Mouse (Mus musculus) CH12.LX (cell line): ENCODE measurements at regions not wholly inside any gene's neighbourhood (a gene's known extent, or its start where the extent isn't known, plus 50 kb on each side); places are given as distances from the start of the nearest gene placed in this dataset.

Experiments used
- DNase-seq: peaks from one replicate; pipeline ENCODE4 v3.0.0-alpha.2; 2013; ENCODE audit errors: extremely low read depth
- H3K27ac ChIP-seq: 2 replicates; pipeline ENCODE4 v1.5.1; 2012; ENCODE audit warnings: low read depth, mild to moderate bottlenecking, control low read depth, moderate library complexity; ENCODE audit not compliant: insufficient read depth
- H3K27me3 ChIP-seq: replicated peaks from 2 replicates; pipeline ENCODE3; 2012; ENCODE audit warnings: inconsistent platforms
- H3K36me3 ChIP-seq, 2 experiments: replicated peaks in 1 of 2; 2 replicates each; pipeline versions ENCODE3 to v1.6.1; 2012; ENCODE audit warnings: inconsistent platforms in 1 of 2, low read length in 1 of 2, mild to moderate bottlenecking in 1 of 2, mixed read lengths in 1 of 2, moderate library complexity in 1 of 2; ENCODE audit not compliant: control insufficient read depth in 1 of 2, insufficient read depth in 1 of 2
- H3K4me1 ChIP-seq, 2 experiments: 2 replicates each; pipeline ENCODE4 v1.6.1; 2012; ENCODE audit warnings: inconsistent platforms in 1 of 2, moderate library complexity in 1 of 2; ENCODE audit not compliant: insufficient read depth in 2 of 2, control insufficient read depth in 1 of 2
- H3K4me2 ChIP-seq: 2 replicates; pipeline ENCODE4 v1.6.1; 2012; ENCODE audit warnings: low read depth, mild to moderate bottlenecking, control low read depth; ENCODE audit not compliant: poor library complexity, insufficient read depth, severe bottlenecking
- H3K4me3 ChIP-seq, 3 experiments: fragments of 150-350 bp in 1 of 3; sonication (generic) in 1 of 3; replicated peaks in 1 of 3; 2 replicates each; pipeline versions ENCODE3 to v1.5.1; 2011 to 2012; ENCODE audit warnings: low read depth in 2 of 3, low read length in 2 of 3, mild to moderate bottlenecking in 2 of 3, moderate library complexity in 2 of 3, control low read depth in 1 of 3, improper control_type of control experiment in 1 of 3, inconsistent platforms in 1 of 3, mixed read lengths in 1 of 3; ENCODE audit not compliant: poor library complexity in 1 of 3
- H3K79me2 ChIP-seq: replicated peaks from 2 replicates; pipeline ENCODE4 v1.6.1; 2012; ENCODE audit warnings: mild to moderate bottlenecking, moderate library complexity; ENCODE audit not compliant: control insufficient read depth, poor library complexity, insufficient read depth, severe bottlenecking; ENCODE audit errors: extremely low read depth
- H3K9ac ChIP-seq: 2 replicates; pipeline ENCODE4 v1.6.1; 2012; ENCODE audit warnings: low read depth, mild to moderate bottlenecking, control low read depth, moderate library complexity; ENCODE audit not compliant: insufficient read depth
- H3K9me3 ChIP-seq: replicated peaks from 2 replicates; pipeline ENCODE3; 2012; ENCODE audit warnings: low read length, inconsistent platforms, mixed read lengths
- BHLHE40 ChIP-seq: IDR thresholded peaks from 2 replicates; pipeline ENCODE4 v1.6.1; 2011; ENCODE audit warnings: mild to moderate bottlenecking, low read depth, low read length, improper control_type of control experiment
- HCFC1 ChIP-seq: IDR thresholded peaks from 2 replicates; pipeline ENCODE4 v1.6.1; 2012; ENCODE audit warnings: low read depth, mild to moderate bottlenecking, inconsistent platforms, low read length, improper control_type of control experiment
- JUN ChIP-seq: IDR thresholded peaks from 2 replicates; pipeline ENCODE4 v1.6.1; 2011; ENCODE audit warnings: low read depth, mild to moderate bottlenecking, low read length, improper control_type of control experiment, moderate library complexity; ENCODE audit not compliant: insufficient read depth
- KAT2A ChIP-seq: IDR thresholded peaks from 2 replicates; pipeline ENCODE4 v1.6.1; 2012; ENCODE audit warnings: low read length, improper control_type of control experiment, inconsistent platforms; ENCODE audit not compliant: insufficient replicate concordance
- MAFK ChIP-seq: IDR thresholded peaks from 2 replicates; pipeline ENCODE4 v1.6.1; 2011; ENCODE audit warnings: low read length, improper control_type of control experiment; ENCODE audit not compliant: insufficient replicate concordance
- MEF2A ChIP-seq: IDR thresholded peaks from 2 replicates; pipeline ENCODE4 v1.6.1; 2014; ENCODE audit warnings: low read depth, mild to moderate bottlenecking, inconsistent platforms, low read length, improper control_type of control experiment, borderline replicate concordance
- MXI1 ChIP-seq: IDR thresholded peaks from 2 replicates; pipeline ENCODE4 v1.6.1; 2011; ENCODE audit warnings: mild to moderate bottlenecking, low read depth, low read length, improper control_type of control experiment
- MYC ChIP-seq: IDR thresholded peaks from 2 replicates; pipeline ENCODE4 v1.6.1; 2011; ENCODE audit warnings: low read depth, mild to moderate bottlenecking, improper control_type of control experiment, low read length
- PAX5 ChIP-seq: IDR thresholded peaks from 2 replicates; pipeline ENCODE4 v1.6.1; 2012; ENCODE audit warnings: low read length, inconsistent platforms, mixed read lengths
- SIN3A ChIP-seq: IDR thresholded peaks from 2 replicates; pipeline ENCODE4 v1.6.1; 2012; ENCODE audit warnings: low read length, improper control_type of control experiment, inconsistent platforms
- TBP ChIP-seq: conservative IDR thresholded peaks from 2 replicates; pipeline ENCODE4 v1.6.1; 2011; ENCODE audit warnings: low read depth, low read length, improper control_type of control experiment
- TCF12 ChIP-seq: IDR thresholded peaks from 2 replicates; pipeline ENCODE4 v1.6.1; 2014; ENCODE audit warnings: low read depth, mild to moderate bottlenecking, inconsistent platforms, low read length, improper control_type of control experiment
- UBTF ChIP-seq: IDR thresholded peaks from 2 replicates; pipeline ENCODE4 v1.6.1; 2012; ENCODE audit warnings: low read depth, mild to moderate bottlenecking, inconsistent platforms, low read length, improper control_type of control experiment, moderate library complexity
- ZC3H11A ChIP-seq: IDR thresholded peaks from 2 replicates; pipeline ENCODE4 v1.6.1; 2012; ENCODE audit warnings: low read depth, mild to moderate bottlenecking, inconsistent platforms, low read length, improper control_type of control experiment
- ZMIZ1 ChIP-seq: IDR thresholded peaks from 2 replicates; pipeline ENCODE4 v1.6.1; 2012; ENCODE audit warnings: low read depth, mild to moderate bottlenecking, inconsistent platforms, low read length, improper control_type of control experiment
- dilution Hi-C: fragments of 300-500 bp; cut with MboI; formaldehyde crosslinking; loops from 2 replicates; pipeline ENCODE4 v1.14.3; 2020; ENCODE audit warnings: low sequenced_read_pairs; ENCODE audit not compliant: extremely low pct_unique_long_range_greater_than_20kb, extremely low pct_ligation_motif_present
- in situ Hi-C: fragments of 300-500 bp; cut with MboI; formaldehyde crosslinking; loops from 3 replicates; pipeline ENCODE4 v1.14.3; 2019; ENCODE audit warnings: low sequenced_read_pairs, low pct_ligation_motif_present, low pct_unique_long_range_greater_than_20kb, mixed read lengths

DNA sequence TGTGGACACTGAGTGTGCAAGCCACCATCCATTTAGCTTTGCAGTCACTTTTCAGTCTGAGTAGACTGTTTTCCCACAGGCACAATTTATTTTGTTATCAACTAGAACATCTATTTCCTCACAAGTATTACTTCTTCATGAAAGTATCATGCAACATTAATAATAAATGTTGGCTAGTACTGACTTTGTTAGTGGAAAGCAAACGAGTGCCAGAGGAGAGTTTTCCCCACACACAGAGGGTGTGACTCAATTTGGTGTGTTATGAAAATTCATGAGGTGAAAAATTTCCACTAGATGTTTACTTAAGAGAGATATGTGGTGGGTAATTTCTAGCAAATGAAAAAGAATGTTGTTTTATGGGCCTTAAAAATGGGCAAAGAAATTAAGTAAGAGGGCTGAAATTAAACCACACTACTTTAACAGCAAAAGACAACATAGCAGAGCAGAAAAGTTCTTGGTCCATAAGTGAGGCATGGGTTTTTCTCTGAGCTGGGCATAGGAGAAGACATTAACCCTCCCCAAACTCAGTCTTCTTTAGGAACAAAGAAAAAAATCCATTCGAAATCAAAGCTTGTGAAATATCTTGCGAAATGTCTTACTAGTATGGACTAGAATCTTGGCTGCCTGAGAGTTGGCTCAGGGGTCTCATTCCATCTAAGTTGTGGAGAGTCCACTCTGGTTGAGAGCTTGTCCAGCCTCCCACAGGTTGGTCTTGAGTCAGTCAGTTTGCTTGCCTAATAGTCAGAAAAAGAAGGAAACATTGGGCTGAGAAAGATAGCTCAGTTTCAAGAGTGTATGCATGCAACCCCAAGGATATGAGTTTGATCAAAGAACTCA lies 419.1 kb downstream of the Btbd3 start:
- dilution Hi-C loops, result no loop called here
- H3K4me2 ChIP-seq, result no peak overlapping the region

DNA sequence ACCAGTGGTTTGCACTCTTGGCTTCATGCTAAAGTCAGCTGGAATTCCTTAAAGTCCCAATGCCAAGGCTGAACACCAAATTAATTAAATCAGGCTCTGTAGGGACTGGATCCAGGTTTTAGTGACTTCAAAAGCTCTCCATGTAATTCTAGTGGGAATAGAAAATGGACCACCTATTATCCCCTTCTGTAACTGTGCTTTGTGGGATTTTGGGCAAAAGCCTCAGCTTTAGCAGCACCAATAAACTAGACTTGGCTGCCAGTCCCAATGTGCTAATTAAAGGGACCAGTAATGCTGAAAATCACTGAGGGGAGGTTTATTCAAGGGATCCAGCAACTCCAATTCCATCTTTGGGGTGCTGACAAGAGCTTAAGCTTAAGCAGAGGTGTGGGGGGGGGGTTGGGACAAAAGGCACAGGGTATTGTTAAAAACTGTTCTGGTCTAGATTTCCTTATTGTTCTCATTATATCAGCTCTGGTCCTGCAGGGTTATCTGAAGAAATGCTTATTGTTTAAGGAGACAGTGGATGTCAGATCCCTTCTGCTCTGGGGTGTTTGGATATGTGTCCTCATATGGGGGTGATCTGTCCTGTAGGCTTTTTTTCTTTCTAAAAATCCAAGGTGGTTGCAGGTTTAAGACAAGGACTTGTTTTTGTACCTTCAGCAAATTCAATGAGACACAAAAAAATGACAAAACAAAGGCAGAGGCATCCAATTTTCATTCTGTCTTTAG lies 431.9 kb downstream of the Btbd3 start:
- Histone ChIP-seq H3K9ac (no peak overlapping the region), H3K9me3 (peaks cover 18% of the 10 kb centered on the region), H3K27ac (no peak overlapping the region), H3K79me2 (no peaks in the 10 kb centered on the region), H3K4me2 (no peak overlapping the region), H3K4me1 (no peaks in the 10 kb centered on the region), H3K27me3 (no peaks in the 10 kb centered on the region), H3K4me3 (no peak overlapping the region), H3K36me3 (no peaks in the 10 kb centered on the region)
- DNase-seq, result no peak
- dilution Hi-C loops, result no loop called here
- in situ Hi-C loops, result no loop called here
- TF ChIP-seq MAFK, result no peak
- TF ChIP-seq ZMIZ1, result no peak
- TF ChIP-seq SIN3A, result no peak
- no peak for TF ChIP-seq ZC3H11A
- TF ChIP-seq MXI1, result no peak
- TF ChIP-seq BHLHE40, result no peak
- no peak for TF ChIP-seq MYC
- TF ChIP-seq UBTF, result no peak
- no peak for TF ChIP-seq HCFC1

More for the DNA sequence above, 419.1 kb downstream of the Btbd3 start:
- Histone ChIP-seq H3K36me3 (no peaks in the 10 kb centered on the region), H3K27me3 (no peaks in the 10 kb centered on the region), H3K9ac (no peak overlapping the region), H3K27ac (no peak overlapping the region), H3K9me3 (peaks cover 40% of the 10 kb centered on the region), H3K4me1 (no peaks in the 10 kb centered on the region), H3K79me2 (no peaks in the 10 kb centered on the region), H3K4me3 (no peak overlapping the region)
- TF ChIP-seq TBP (no peak), MEF2A (no peak), PAX5 (no peak), TCF12 (no peak), JUN (no peak), KAT2A (no peak)
- in situ Hi-C loops, result no loop called here
- DNase-seq, result no peak
